Mouse (Mus musculus): ENCODE results near the gene Card10.

The Card10 gene

DNA sequence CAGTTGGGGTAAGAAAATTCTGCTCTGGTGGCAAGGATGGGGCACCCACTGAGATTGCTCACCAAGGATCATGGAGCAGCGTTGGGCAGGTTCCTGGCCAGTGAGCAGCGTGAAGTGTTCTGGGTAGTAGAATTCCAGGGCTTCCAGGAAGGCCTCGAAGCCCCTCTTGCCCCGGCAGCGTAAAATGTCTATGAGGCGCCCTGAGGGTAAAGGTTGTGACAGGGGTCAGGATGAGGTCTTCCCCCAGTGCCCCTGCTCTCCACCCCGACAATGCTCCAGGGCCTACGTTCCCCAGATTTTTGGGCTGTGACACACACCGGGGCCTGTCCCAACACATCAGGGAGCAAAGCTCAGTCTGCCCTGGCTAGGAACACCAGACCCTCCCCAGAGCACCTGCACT lies 1.3 kb downstream of the Card10 start:
- no peak for DNase-seq

GRCm38 (mm10) chr15:78799029-78799428 lies 3.8 kb downstream of the Card10 start:
- DNase-seq = no peak

DNA sequence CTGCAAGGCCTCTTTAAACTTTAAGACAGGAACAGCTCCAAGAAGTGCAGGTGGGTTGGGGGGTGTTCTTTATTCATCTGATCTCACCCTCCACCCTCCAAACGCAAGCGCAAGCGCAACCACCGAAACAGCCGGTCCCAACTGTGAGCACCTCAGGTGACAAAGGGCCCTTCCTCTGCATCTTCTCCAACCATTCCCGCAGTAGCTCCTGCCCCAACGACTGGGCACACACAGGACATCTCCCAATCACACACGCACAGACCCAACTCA lies 5.8 kb downstream of the Card10 start:
- DNase-seq = no peak

- peak; percentile 60 for DNase-seq
These were observed 6.4 kb downstream of the Card10 start for GRCm38 (mm10) chr15:78796196-78797059.

DNA sequence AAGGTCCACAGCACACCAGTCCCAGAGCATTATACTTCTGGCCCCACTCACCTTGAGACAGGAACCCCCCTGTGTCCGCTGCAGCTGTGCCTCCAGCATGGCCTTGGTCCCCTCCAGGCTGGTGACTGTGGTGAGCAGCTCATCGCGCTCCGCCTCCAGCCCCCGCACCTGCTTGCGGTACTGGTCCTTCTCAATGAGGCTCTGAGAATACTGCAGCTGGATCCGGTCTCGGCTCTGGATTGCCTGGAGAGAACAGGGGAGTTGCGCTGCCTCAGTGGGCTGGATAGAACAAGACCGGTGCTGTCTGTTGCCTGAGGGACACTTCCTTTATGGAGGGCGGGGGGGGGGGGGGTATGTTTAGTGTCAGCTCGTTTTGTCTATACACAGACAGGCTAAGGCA lies 11.9 kb downstream of the Card10 start:
- DNase-seq = no peak

- peak; percentile 73 for DNase-seq
These were observed 12.4 kb downstream of the Card10 start for GRCm38 (mm10) chr15:78790451-78790850.

GRCm38 (mm10) chr15:78789721-78790323 lies 13.0 kb downstream of the Card10 start:
- DNase-seq = no peak

DNA sequence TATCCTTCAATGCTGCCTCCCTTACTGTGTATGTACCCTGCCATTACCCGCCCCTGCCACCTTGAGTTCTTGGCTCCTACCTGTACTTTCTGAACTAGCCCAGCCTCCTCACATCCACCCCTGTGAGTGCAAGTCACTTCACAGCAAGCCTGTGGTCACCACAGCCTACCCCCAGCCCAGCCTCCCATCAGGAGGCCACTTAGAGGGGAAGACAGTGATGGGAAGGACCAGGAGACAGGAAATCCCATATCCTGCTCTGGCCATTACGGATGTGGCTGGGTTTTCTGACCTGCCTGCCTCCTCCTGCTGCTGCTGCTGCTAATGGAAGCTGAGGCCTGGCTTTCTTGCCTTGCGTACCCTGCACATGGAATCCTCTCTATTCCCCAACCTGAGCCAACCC lies 14.8 kb downstream of the Card10 start:
- DNase-seq = peak; percentile 58

DNA sequence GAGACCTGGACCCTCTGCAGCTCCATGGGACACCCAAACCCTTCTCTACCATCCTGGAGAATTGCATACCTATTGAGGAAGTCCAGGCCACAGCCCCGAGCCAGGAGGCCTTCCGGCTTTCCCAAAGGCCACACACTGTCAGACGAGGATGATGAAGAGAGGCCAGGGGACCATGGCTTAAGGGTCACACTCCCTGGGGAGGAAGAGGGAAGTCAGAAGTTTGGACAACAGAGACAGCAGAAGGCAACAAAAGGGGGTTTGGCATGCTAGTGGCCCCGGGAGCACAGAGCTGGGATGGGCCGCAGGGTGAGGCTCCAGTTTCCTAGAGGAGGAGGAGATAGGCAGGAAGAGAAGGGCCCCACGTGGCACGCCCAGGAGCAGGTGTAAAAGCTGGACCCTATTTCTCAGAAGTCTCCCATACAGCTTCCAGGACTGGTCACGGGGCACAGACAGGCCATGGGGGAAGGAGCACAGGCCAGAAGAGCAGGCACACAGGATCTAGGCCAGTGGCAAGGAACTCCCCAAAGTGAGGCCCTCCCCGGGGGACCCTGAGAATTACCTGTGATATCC lies 15.5 kb downstream of the Card10 start:
- DNase-seq = no peak

GRCm38 (mm10) chr15:78786411-78786818 lies 16.4 kb downstream of the Card10 start:
- DNase-seq = peak; percentile 70

GRCm38 (mm10) chr15:78785961-78786360 lies 16.9 kb downstream of the Card10 start:
- peak; percentile 92 for DNase-seq

GRCm38 (mm10) chr15:78785258-78785657 lies 17.6 kb downstream of the Card10 start:
- no peak for DNase-seq

DNA sequence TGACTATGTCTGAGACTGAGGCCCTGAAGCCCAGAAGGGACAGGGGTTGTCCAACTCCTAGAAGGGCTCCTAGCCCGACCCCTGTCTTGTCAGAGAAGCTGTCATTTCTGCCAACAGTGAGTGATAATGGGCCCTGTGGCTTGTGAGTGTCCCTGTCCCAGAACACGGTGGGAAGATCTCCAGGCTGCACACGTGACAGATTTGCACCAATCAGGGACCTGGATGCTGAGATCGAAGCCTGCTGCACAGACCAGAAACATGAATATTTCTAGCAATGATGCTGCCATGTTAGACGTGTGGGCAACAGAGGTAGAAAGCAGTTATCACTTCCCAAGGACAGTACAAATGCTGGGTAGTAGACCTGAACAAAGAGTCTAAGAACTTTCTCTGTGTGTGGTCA lies 18.3 kb downstream of the Card10 start:
- no peak for DNase-seq

DNA sequence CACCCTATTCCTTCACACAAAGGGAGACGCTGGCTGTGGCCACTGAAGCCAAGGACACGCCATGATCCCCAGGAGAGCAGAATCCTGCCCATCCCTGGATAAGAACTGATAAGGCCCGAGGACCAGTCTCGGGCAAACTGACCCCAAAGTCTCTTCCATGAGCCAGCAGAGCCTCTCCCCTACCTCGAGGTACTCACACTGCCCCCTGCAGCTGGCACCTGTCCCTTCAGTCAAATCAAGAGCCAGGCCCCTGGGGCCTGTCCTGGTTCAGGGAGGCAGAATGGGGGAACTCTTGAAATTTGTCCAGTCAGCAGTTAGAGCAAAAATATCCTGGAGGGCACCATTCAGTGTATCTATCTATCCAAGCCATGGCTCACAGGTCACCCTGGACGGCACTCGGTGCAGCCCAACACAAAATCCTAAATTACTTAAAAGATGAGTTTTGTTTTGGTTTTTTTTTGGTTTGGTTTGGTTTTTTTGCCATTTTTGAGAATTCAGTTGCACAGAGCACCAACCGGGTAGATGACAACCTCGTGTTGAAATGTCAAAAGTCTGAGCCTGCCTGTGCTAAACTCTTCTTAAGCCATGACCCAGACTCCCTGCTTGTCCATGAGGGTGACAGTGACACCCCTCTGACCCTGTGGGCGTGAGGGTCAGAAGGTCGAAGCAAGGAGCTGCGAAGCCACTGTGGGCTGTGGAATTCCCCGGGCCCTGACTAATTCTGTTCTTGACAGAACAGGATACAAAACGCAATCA lies 20.3 kb downstream of the Card10 start:
- DNase-seq = no peak

- DNase-seq = no peak
These were observed 21.9 kb downstream of the Card10 start for GRCm38 (mm10) chr15:78780908-78781307.

DNA sequence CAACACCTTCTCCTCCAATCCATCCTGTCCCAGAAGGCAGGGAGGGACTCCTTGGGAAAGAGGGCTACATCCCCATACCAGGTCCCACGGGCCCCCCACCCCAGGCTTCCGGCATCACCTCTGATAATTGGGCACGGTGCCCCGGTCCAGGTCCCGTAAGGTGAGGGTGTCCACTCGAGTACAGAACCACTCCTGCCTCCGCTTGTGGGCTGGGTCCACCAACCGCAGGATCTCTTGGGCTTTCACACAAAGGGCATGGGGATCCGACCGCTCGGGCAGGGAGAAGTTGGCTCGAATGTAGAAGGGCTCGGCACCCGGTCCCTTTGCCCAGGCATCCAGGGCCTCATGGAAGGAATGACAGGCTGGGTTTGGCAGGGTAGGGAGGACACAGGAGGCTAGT lies 22.5 kb downstream of the Card10 start:
- DNase-seq = no peak

DNA sequence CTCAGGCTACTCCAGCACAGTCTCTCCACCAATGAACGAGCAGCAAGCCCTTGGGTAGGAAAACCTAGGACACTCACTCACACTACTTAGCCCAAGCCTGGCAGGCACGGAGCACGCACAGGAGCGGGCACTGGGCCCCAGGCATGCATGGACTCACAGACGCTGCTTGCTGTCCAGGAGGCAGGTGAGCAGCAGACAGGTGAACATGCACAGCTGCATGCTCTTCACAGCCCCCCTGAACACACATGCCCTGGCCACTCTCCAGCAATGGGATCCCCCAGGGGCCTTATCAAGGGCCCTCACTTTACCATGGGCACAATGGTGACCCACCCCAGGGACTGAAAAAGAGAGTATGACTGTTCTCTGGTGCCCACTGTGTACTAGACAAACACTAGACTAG lies 23.2 kb downstream of the Card10 start:
- no peak for DNase-seq

GRCm38 (mm10) chr15:78779253-78779652 lies 23.6 kb downstream of the Card10 start:
- DNase-seq = no peak

DNA sequence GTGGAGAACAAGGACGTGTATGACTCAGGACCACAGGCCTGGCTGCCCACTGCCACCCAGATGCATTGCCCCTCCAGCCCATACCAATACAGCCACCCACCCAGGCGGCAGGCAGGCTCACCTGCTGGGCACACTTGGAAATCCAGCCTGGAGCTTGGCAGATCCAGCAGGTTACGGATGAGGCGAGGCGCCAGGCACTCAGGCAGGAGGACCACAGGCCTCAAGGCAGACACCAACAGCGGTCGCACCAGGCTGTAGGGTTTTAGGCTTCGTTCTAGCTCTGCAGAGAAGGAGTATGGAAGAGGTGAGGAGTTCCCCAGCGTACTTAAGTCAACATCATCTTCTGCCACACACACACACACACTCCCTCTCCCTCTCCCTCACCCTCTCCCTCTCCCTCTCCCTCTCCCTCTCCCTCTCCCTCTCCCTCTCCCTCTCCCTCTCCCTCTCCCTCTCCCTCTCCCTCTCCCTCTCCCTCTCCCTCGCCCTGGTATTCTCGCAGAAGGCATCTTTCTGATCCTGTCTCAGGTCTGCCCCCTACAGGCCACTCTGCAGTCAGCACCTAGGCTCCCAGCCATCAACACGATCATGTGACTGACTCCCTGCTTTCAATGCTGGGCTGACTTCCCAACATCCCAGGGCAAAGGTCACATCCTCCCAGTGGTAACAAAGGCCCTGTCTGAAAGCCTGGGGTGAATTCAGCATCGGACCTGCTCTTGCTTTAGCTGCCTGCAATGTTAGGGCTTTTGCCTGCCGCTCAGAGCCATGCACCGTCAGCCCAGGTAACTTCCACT lies 24.6 kb downstream of the Card10 start:
- peak; percentile 96 for DNase-seq

GRCm38 (mm10) chr15:78773290-78773729 lies 29.5 kb downstream of the Card10 start, which contains the start of gene Mfng:
TSS of gene Mfng (minus strand) at chr15:78773475.
- DNase-seq = peak; percentile 89

DNA sequence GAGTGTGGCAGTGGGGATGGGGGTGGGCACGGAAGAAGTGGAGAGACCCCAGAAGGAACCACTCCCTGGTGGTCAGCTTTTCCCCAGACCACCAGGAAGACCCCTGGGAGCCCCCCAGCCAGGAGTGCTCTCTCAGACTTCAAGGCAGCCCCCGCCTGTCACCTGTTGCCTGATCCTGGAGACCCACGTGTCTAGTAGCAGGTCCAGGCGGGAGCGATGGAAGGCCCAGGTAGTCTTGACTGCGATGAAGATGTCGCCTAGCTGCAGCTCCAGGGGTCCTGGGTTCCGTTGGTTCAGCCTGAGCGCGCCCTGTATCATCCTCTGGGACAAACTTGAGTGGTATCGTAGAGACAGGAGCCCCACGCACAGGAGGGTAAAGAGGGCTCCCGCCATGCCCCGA lies 30.0 kb downstream of the Card10 start:
- DNase-seq = no peak

DNA sequence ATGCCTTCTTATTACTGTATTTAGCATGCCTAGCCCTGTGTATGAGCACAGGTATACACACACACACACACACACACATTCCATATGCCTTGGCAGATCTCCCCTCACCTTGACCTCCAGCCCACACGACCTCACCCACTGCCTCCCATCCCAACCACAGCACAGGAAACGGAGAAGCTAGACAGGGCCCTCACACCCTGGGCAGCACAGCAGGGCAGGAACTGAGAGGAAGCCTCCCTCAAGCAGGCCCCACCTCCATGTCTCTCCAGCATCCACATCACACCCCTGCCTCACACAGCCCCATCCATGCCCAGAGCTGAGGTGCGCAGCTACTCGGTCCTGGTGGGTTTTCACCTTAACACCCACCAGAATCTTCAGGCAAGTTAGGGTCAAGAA lies 30.5 kb downstream of the Card10 start:
- DNase-seq = peak; percentile 72

Measured in lung, postnatal 10 days (tissue).